Mouse (Mus musculus): ENCODE results near the gene Amhr2.

The Amhr2 gene

DNA sequence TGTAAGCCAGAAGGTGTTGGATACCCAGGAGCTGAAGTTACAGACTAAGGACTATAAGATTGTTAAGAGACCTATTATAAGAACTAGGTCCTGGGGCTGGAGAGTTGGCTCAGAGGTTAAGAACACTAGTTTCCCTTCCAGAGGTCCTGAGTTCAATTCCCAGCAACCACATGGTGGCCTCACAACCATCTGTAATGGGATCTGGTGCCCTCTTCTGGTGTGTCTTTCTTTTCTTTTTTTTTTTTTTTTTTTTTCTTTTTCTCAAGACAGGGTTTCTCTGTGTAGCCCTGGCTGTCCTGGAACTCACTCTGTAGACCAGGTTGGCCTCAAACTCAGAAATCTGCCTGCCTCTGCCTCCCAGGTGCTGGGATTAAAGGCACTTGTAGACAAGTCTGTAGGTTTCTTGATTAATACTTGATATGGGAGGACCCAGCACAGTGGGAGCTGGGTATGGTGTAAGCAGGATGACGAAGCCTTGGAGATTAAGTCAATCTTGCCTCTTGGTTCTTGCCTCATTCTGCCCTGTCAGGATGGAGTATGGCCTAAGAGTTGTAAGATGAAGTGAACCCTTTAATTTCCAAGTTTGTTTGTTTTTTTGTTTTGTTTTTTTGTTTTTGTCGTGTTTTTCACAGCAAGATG lies 21.4 kb upstream of the Amhr2 start:
- DNase-seq (ENCODE audit: low spot score) = no peak

DNA sequence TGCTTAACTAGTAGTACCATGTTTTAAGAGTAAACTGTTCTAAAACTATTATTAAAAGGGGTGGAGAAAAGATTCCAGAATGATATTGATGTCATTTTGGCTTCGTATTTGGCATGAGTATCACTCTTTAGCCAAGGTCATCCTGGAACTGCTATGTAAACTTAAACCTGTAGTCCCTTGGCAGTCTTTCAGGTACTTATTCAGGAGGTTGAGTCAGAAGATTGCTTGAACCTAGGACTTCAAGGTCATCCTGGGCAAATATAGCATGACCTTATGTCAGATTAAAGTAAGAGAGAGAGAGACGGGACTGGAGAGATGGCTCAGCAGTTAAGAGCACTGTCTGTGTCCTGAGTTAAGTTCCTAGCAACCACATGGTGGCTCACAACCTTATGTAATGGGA lies 20.5 kb upstream of the Amhr2 start:
- DNase-seq (ENCODE audit: low spot score) = no peak

- DNase-seq (ENCODE audit: low spot score) = no peak
Observed at GRCm38 (mm10) chr15:102426963-102427362, 18.2 kb upstream of the Amhr2 start.

DNA sequence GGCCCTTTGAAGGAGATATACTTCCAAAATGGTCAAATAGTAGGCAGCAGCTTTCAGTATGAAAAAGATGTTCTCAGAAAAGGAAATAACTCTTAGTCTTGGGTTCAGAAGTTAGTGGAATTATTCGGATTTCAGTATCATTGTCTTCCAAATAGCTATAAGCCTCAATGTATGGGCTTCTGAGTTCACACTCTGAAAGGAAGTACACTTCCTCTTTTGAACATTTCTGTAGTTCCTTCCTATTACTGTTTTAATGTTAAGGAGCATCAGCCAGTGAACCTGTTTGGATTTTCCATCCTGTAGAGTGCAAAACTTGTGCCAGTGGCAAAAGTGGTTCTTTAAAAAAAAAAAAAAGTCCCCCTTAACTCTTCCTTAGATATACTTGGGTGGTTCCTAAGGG lies 13.1 kb upstream of the Amhr2 start:
- DNase-seq (ENCODE audit: low spot score) = no peak

DNA sequence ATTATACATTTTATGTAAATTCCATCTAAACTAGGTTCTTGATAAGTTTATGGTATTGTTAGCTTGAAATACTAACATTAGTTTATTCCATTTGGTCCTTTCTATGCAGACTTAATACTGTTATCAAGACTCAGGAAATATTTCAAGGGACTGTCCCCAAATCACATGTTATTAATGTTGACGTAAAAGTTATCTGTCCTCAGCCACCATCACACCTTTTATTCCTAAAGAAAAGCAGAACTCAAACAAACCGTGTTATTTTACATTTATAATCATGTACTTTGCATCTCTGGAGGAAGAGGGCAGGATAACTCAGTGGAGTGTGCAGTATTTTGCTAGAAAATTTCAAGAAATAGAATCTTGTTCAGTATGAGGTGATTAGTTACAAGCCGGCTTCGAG lies 12.0 kb upstream of the Amhr2 start:
- no peak for DNase-seq (ENCODE audit: low spot score)

- peak; percentile 88 for DNase-seq (ENCODE audit: low spot score)
Observed at GRCm38 (mm10) chr15:102442490-102442889, 2.7 kb upstream of the Amhr2 start.

GRCm38 (mm10) chr15:102446448-102446847 lies 1.3 kb downstream of the Amhr2 start:
- no peak for DNase-seq (ENCODE audit: low spot score)

DNA sequence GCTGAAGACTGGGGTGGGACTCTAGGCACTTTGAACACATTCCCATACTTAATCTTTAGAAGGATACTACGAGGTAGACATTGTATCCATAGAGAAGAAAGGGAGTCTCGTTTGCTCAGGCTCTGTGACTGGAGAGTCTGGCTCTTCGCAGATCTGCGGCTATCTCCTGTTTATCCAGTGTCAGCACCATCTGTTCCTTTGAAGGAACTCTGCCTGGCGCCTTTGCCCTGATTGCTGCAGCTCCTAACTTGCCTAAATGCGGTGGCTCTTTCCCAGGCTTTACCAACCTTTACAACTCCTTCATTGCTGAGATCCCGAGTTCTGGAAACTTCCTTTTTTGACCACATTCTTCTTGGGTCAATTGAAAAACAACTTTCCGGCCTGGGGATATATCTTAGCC lies 4.2 kb downstream of the Amhr2 start:
- no peak for DNase-seq (ENCODE audit: low spot score)

DNA sequence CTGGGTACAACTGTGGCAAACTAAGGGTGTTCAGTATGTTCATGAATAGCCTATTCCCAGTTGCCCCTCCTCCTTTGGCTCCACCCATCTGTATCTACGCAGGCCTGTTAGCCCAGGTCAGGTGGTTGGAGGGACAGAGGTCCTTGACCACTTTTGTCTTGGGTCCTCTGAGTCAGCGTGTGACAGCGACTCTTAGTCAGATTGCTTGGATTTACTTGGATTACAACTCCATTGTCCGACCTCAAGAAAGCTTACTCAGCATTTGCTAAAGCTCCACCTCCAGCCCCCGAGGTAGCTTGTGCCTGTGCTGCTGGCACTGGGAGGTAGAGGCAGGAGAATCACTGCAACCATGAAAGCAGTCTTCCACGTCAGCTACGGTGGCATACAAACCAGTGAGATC lies 5.8 kb downstream of the Amhr2 start:
- DNase-seq (ENCODE audit: low spot score) = no peak

GRCm38 (mm10) chr15:102451666-102452430 lies 6.7 kb downstream of the Amhr2 start:
- DNase-seq (ENCODE audit: low spot score) = no peak

DNA sequence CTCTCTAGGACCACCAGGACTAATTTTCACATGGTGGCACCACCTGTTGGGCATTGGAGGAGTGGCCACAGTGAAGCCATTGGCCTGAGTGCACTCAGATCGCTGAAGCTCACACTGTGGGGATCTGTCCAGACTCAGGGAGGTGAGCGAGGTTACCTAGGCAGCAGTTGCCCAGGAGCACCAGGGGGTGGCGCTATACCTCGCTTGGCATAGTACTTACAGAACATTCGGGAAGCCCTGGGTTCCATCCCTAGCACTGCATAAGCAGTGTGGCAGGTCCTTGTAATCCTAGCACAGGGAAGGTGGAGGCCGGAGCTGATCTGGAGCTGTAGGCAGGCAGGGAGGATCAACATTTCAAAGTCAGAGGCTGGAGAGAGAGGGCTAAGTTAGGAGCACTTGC lies 10.8 kb downstream of the Amhr2 start:
- DNase-seq (ENCODE audit: low spot score) = no peak

GRCm38 (mm10) chr15:102458050-102458736 lies 13.0 kb downstream of the Amhr2 start:
- no peak for DNase-seq (ENCODE audit: low spot score)

- peak; percentile 97 for DNase-seq (ENCODE audit: low spot score)
Observed at GRCm38 (mm10) chr15:102458904-102459317, 13.7 kb downstream of the Amhr2 start, which contains the start of gene Prr13. Gene Prr13 (plus strand): TSS chr15:102459028.

GRCm38 (mm10) chr15:102459381-102459780 lies 14.2 kb downstream of the Amhr2 start:
- DNase-seq (ENCODE audit: low spot score) = no peak

DNA sequence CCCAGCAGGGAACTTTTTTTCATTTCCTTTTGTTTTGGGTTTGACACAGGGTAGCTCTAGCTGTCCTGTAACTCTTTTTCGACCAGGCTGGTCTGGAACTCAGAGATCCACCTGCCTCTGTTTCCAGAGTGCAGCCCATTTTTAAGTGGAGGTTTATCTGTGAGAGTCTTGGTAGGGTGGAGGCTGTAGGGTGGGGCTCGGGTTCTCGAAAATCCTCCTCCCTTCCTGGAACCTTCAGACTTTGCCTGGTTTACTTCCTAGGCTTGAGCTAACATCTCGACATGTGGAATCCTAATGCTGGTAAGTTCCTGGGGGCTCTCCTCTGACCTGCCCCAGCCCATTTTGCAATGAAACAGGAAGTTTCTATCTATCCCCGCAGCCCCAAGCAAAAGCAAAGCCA lies 14.7 kb downstream of the Amhr2 start:
- DNase-seq (ENCODE audit: low spot score) = no peak

DNA sequence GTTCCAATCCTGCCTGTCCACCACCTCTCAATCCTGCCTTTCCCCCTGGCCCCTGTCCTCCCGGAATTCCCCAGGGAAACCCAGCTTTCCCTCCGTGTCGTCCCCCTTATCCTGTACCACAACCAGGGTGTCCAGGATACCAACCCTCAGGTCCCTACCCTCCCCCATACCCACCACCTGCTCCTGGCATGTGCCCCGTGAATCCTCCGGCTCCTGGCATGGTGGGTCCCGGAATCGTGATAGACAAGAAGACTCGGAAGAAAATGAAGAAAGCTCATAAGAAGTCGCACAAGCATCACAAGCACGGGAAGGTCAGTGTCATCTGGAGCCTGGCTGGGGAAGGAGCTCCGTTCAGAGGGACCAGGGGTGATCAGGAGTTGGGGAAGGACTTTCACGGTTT lies 15.2 kb downstream of the Amhr2 start:
- no peak for DNase-seq (ENCODE audit: low spot score)

GRCm38 (mm10) chr15:102460971-102461370 lies 15.8 kb downstream of the Amhr2 start:
- no peak for DNase-seq (ENCODE audit: low spot score)

DNA sequence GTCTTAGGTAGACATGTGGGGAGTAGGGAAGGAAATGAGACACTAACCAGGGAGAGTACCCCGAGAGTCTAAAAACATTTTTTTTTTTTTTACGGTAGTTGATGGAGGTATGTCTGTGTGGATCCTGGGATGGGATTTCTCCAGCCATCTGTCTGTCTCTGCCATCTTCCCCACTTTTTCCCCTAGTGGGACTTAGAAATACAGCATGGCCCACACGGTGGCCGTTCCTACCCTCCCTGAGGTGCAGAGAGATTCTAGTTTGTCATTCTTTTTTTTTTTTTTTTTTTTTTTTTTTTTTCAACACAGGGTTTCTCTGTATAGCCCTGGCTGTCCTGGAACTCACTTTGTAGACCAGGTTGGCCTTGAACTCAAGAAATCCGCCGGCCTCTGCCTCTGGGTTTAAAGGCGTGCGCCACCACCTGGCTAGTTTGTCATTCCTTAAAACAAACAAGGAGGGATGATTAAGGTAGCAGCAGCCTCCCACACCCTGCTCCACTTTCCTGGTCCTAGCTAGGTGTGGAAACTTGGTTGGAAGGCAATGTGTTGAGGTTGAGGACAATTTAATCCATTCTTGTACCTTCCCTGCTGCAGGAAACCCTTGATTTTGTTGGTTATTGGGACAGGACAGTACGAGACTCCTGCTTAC lies 16.4 kb downstream of the Amhr2 start:
- DNase-seq (ENCODE audit: low spot score) = no peak

DNA sequence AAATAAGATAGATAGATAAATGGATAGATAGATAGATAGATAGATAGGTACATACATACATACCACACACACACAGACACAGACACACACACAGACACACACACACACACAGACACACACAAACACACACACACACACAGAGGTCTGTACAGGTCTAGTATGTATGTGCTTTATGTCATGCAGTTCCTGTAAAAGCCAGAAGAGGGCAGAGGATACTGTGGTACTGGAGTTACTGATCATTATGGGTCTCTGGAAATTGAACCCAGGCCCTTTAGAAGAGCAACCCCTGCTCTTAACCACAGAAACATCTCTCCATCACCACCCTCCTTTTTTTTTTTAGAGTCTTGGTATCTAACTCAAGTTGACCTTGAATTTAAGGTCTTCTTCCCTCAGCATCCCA lies 18.5 kb downstream of the Amhr2 start:
- DNase-seq (ENCODE audit: low spot score) = no peak

- DNase-seq (ENCODE audit: low spot score) = no peak
Observed at GRCm38 (mm10) chr15:102468675-102469370, 23.7 kb downstream of the Amhr2 start.

DNA sequence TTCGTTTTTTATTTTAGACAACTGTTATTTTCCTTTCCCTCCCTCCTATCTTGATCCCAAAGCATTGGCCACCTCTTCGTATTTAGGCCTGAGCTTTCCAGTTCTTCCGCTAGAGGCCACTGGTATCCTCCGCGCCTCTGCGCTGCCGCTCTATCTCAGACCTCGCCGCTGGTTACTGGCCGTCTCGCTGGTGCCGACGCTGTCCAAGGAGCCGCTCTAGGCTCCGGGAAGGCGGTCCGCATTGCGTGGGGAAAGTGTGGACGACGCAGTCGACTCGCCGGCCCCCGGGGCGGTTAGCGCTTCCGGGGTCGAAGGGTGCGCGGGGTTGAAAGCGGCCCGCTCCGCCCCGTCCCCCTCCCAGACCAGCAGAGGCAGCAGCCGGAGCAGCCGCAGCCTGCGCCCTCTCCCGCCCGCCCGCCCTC lies 25.0 kb downstream of the Amhr2 start, which contains the start of gene Pcbp2:
TSS of gene Pcbp2 (plus strand) at position 357 of the 422 bp plus-strand sequence.
- DNase-seq (ENCODE audit: low spot score) = peak; percentile 96
